Mouse (Mus musculus): Measurements from ENCODE around the gene Nkain1. TPM values are rescaled to one million over a fixed set of nuclear protein-coding genes. Genes with fewer than 3 reads are reported as not detected.

Gene Nkain1
- polyA plus RNA-seq, 1 experiment from 2014 or later = 0.09 TPM

DNA sequence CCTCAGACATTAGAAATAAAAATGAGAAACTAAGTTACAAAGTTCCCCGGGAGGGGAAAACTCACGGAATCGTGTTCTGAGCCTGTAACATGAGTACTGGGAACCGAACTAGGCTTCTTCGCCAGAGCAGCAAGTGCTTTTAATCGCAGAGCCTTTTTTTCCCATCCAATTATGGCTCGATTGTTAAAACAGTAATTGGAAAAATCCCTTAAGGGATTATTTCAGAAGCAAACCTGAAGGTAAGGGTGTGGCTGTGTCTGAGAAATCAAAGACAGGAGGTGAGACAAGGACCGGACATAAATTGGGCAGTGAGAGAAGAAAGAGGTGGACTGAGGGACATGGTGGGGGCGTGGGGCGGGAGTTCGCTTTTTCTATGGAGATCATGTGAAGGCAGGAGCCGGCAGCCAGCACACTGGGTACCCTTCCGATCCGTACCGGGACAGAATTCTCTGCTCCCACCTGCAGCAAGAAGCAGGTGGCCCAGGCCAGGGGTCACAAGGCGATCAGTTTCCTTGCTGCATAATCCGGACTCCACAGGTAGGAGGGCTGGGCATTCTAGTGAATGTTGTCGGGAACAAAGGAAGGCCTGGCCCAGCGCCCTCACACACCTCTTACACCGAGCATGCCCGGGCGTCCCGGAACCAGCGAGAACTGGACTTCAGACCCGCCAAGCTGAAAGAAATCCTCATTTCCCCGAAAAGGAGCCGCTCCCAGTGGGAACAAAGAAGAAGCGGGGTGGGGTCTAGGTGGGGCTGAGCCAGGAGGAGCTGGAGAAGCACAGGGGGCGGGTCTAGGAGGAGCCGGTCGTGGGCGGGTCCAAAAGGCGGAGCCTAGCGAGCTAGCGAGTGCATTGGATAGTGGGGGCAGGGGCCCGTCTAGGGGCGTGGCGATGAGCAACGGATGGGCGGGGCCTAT lies 54.1 kb downstream of the Nkain1 start:
- TF ChIP-seq CTCF (IDR thresholded peaks at IDR 0.05; ENCODE audit: low read depth) = no peak
- WGBS = 2% methylated on average over 40 of the region's 40 CpGs

DNA sequence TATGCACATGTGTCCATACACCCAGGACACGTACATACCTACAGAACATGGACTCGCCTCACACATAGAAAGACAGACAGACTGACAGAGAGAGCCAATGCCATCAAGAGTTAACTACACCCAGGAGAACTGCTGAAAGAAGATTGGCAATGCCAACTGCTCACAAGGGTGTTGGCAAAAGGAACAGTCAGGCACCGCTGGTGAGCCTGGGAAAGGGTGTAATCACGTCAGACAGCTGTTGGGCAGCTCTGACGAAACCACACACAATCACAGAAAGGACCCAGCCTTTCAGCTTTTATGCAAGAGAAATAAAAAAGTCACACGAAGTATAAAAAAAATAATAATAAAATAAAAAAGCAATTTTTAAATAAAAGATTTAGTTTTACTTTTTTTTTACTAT lies 57.5 kb downstream of the Nkain1 start:
- Histone ChIP-seq H3K4me2 (replicated peaks; ENCODE audit: low read depth) (no peak overlapping the region), H3K4me3 (ENCODE audit: low read depth, low read length) (no peak overlapping the region), H3K36me3 (ENCODE audit: control insufficient read depth, insufficient read depth) (no peaks in the 10 kb centered on the region), H3K9ac (ENCODE audit: low read depth, low read length) (no peak overlapping the region), H3K4me1 (replicated peaks; ENCODE audit: control insufficient read depth, insufficient read depth, low read length) (no peaks in the 10 kb centered on the region), H3K27me3 (replicated peaks; ENCODE audit: control insufficient read depth, insufficient read depth, low read length) (no peaks in the 10 kb centered on the region), H3K27ac (ENCODE audit: low read depth, low read length) (no peak overlapping the region), H3K9me3 (ENCODE audit: control insufficient read depth) (no peaks in the 10 kb centered on the region)
- 85% methylated on average over 6 of the region's 6 CpGs for WGBS
- no peak for TF ChIP-seq CTCF (IDR thresholded peaks at IDR 0.05; ENCODE audit: low read depth)
- ATAC-seq = no peak

More for the DNA sequence above, 54.1 kb downstream of the Nkain1 start:
- no peaks in the 10 kb centered on the region for H3K4me1 ChIP-seq (replicated peaks; ENCODE audit: control insufficient read depth, insufficient read depth, low read length)
- peak; percentile 98 for ATAC-seq
- H3K9ac ChIP-seq (ENCODE audit: low read depth, low read length) = peak overlapping the region; percentile 62
- H3K4me2 ChIP-seq (replicated peaks; ENCODE audit: low read depth) = peak overlapping the region; percentile 80
- H3K4me3 ChIP-seq (ENCODE audit: low read depth, low read length) = peak overlapping the region; percentile 60
- peak overlapping the region; percentile 96 for H3K27ac ChIP-seq (ENCODE audit: low read depth, low read length)
- H3K9me3 ChIP-seq (ENCODE audit: control insufficient read depth) = no peaks in the 10 kb centered on the region
- H3K27me3 ChIP-seq (replicated peaks; ENCODE audit: control insufficient read depth, insufficient read depth, low read length) = no peaks in the 10 kb centered on the region
- H3K36me3 ChIP-seq (ENCODE audit: control insufficient read depth, insufficient read depth) = no peaks in the 10 kb centered on the region

Other genes with a start within 250 kb of the Nkain1 start
- gene Zcchc17, start 214.2 kb downstream of the Nkain1 start, polyA plus RNA-seq (2015; fragmentation: Nextera tagmentation; extraction: Ambion mirVana) = 46.4 and 49.2 TPM in 2 replicates
- gene Snrnp40, start 214.0 kb downstream of the Nkain1 start, polyA plus RNA-seq (2015; fragmentation: Nextera tagmentation; extraction: Ambion mirVana) = 44.3 and 46.1 TPM in 2 replicates
- 23.9 and 25.3 TPM in 2 replicates for gene Pum1, start 89.1 kb upstream of the Nkain1 start, polyA plus RNA-seq (2015; fragmentation: Nextera tagmentation; extraction: Ambion mirVana)
- gene Sdc3, start 218.4 kb upstream of the Nkain1 start, polyA plus RNA-seq (2015; fragmentation: Nextera tagmentation; extraction: Ambion mirVana) = 9.7 and 10.8 TPM in 2 replicates